Mouse (Mus musculus) left cerebral cortex, postnatal 25 days (tissue): ENCODE measurements around the gene Sar1a. TPM values are rescaled to one million over a fixed set of nuclear protein-coding genes. Genes with fewer than 3 reads are reported as not detected.

Experiments
- DNase-seq, 2 experiments: peaks; one replicate each; pipeline ENCODE4 v3.0.0; 2022; ENCODE audit warnings: low spot score in 2 of 2, mixed read lengths in 1 of 2
- intact Hi-C: fragments of 180-260 bp; cut with DNase I; formaldehyde crosslinking; loops from one replicate; pipeline ENCODE4 v1.15.1; 2025
- total RNA-seq, 2 experiments: library from RNA; stranded (reverse); gene quantifications; 2 replicates each; pipeline ENCODE4 v1.2.3; 2021

The Sar1a gene
- total RNA-seq, 2 experiments from 2014 or later: 118 to 131 TPM

GRCm38 (mm10) chr10:61717406-61718296 is 37.6 kb downstream of the Sar1a start:
- no peak for DNase-seq

GRCm38 (mm10) chr10:61720331-61720730 is 40.2 kb downstream of the Sar1a start:
- intact Hi-C loops: no loop called here
- no peak for DNase-seq

More at GRCm38 (mm10) chr10:61717406-61718296, 37.6 kb downstream of the Sar1a start:
- intact Hi-C loops: no loop called here

GRCm38 (mm10) chr10:61722215-61722614 is 42.1 kb downstream of the Sar1a start:
- DNase-seq: no peak
- intact Hi-C loops: no loop called here

- no peak for DNase-seq
- intact Hi-C loops: no loop called here
These were observed 43.2 kb downstream of the Sar1a start for GRCm38 (mm10) chr10:61723271-61723670.

GRCm38 (mm10) chr10:61729181-61729580 is 49.1 kb downstream of the Sar1a start:
- peak in 1 of 2 experiments; percentile 37 for DNase-seq
- intact Hi-C loops: no loop called here

GRCm38 (mm10) chr10:61730171-61730570 is 50.1 kb downstream of the Sar1a start:
- intact Hi-C loops: no loop called here
- DNase-seq: no peak

- intact Hi-C loops: no loop called here
- no peak for DNase-seq
These were observed 54.3 kb downstream of the Sar1a start for GRCm38 (mm10) chr10:61734377-61734776.

GRCm38 (mm10) chr10:61736671-61737078 is 56.6 kb downstream of the Sar1a start:
- intact Hi-C loops: no loop called here
- DNase-seq: peak; percentile 19 to 30

GRCm38 (mm10) chr10:61737537-61737936 is 57.4 kb downstream of the Sar1a start:
- DNase-seq: no peak
- intact Hi-C loops: no loop called here

GRCm38 (mm10) chr10:61738126-61738525 is 58.0 kb downstream of the Sar1a start:
- intact Hi-C loops: no loop called here
- DNase-seq: no peak

GRCm38 (mm10) chr10:61741306-61741705 is 61.2 kb downstream of the Sar1a start:
- DNase-seq: no peak
- intact Hi-C loops: no loop called here

GRCm38 (mm10) chr10:61741873-61742272 is 61.8 kb downstream of the Sar1a start:
- intact Hi-C loops: no loop called here
- DNase-seq: no peak

- intact Hi-C loops: no loop called here
- DNase-seq: no peak
These were observed 62.2 kb downstream of the Sar1a start for GRCm38 (mm10) chr10:61742336-61742735.

Other genes starting within 250 kb of the Sar1a start
- gene Eif4ebp2, start 227.6 kb upstream of the Sar1a start, total RNA-seq: 10 to 100 TPM; 47.7 to 51.4 TPM
- gene Lrrc20, start 204.5 kb upstream of the Sar1a start, total RNA-seq: 10 to 100 TPM; 17.5 to 18.0 TPM
- 1 to 10 TPM; 1.5 to 1.6 TPM for gene Npffr1, start 84.8 kb upstream of the Sar1a start, total RNA-seq
- gene Ppa1, start 31.7 kb upstream of the Sar1a start, total RNA-seq: 100 to 1,000 TPM; 106 to 114 TPM
- gene Tysnd1, start 15.2 kb downstream of the Sar1a start, total RNA-seq: 10 to 100 TPM; 21.7 to 24.3 TPM
- gene Aifm2, start 35.0 kb downstream of the Sar1a start, total RNA-seq: 1 to 10 TPM; 4.7 to 6.4 TPM
- 10 to 100 TPM; 25.1 to 28.5 TPM for gene H2afy2, start 103.8 kb downstream of the Sar1a start, total RNA-seq